Mouse (Mus musculus) lung, embryonic 16.5 days (tissue): ENCODE results near the gene Tcf12. TPM values are rescaled to one million over a fixed set of nuclear protein-coding genes. Genes with fewer than 3 reads are reported as not detected.

Experiments used
- ATAC-seq: fragments of 200-750 bp; cut with Nextera tagmentation; 2 replicates; pipeline ENCODE4 v1.8.0; 2017; ENCODE audit warnings: low read depth, mild to moderate bottlenecking, moderate library complexity
- H3K27ac ChIP-seq: fragments of 300-500 bp; sonication (generic); 2 replicates; pipeline ENCODE4 v1.5.1; 2014; ENCODE audit warnings: mild to moderate bottlenecking, control low read depth, low read length
- H3K27me3 ChIP-seq: fragments of 300-500 bp; sonication (generic); 2 replicates; pipeline ENCODE4 v1.6.1; 2014; ENCODE audit warnings: low read depth, low read length, mixed read lengths; ENCODE audit not compliant: control insufficient read depth, insufficient read depth
- H3K36me3 ChIP-seq: fragments of 300-500 bp; sonication (generic); 2 replicates; pipeline ENCODE4 v1.6.1; 2014; ENCODE audit warnings: low read length; ENCODE audit not compliant: control insufficient read depth, insufficient read depth
- H3K4me1 ChIP-seq: fragments of 300-500 bp; sonication (generic); replicated peaks from 2 replicates; pipeline ENCODE4 v1.6.1; 2014; ENCODE audit warnings: low read length, mixed read lengths; ENCODE audit not compliant: control insufficient read depth, insufficient read depth
- H3K4me2 ChIP-seq: fragments of 300-500 bp; sonication (generic); 2 replicates; pipeline ENCODE4 v1.6.1; 2014; ENCODE audit warnings: low read depth, low read length, control low read depth
- H3K4me3 ChIP-seq: fragments of 300-500 bp; sonication (generic); 2 replicates; pipeline ENCODE4 v1.5.1; 2014; ENCODE audit warnings: mild to moderate bottlenecking, low read length, control low read depth
- H3K9ac ChIP-seq: fragments of 300-500 bp; sonication (generic); 2 replicates; pipeline ENCODE4 v1.6.1; 2014; ENCODE audit warnings: low read length, control low read depth
- H3K9me3 ChIP-seq: fragments of 300-500 bp; sonication (generic); 2 replicates; pipeline ENCODE4 v1.6.1; 2016; ENCODE audit warnings: low read length; ENCODE audit not compliant: control insufficient read depth
- WGBS: fragments of 180-500 bp; shearing (Covaris S2); extraction: QIAGEN DNeasy Blood & Tissue Kit; methylation state at CpG from one replicate; pipeline ENCODE4 v1.1.7; 2014; 5-methylcytosine and 5-hydroxymethylcytosine counted together
- polyA plus RNA-seq: library from polyadenylated mRNA; unstranded; fragments of >200 nt; fragmentation: Nextera tagmentation; extraction: Ambion mirVana; gene quantifications from 2 replicates; pipeline ENCODE4 v1.2.1, GENCODE M21; 2015

The Tcf12 gene
- polyA plus RNA-seq, 1 experiment from 2014 or later, result 60.4 TPM

- no peaks in the 10 kb centered on the region for H3K27me3 ChIP-seq
- no peak overlapping the region for H3K4me2 ChIP-seq
- peaks cover 30% of the 10 kb centered on the region for H3K4me1 ChIP-seq
- 75% methylated on average over 1 of the region's 1 CpGs for WGBS
- 0 out of 2 replicates have a peak, but pooled peaks cover 2% of the 10 kb centered on the region for H3K36me3 ChIP-seq
- ATAC-seq, result no peak
- no peaks in the 10 kb centered on the region for H3K9me3 ChIP-seq
- no peak overlapping the region for H3K4me3 ChIP-seq
- H3K9ac ChIP-seq, result no peak overlapping the region
- no peak overlapping the region for H3K27ac ChIP-seq
Observed at GRCm38 (mm10) chr9:71952621-71953076, 159.0 kb downstream of the Tcf12 start.

- WGBS, result 46% methylated on average over 2 of the region's 2 CpGs
Observed at GRCm38 (mm10) chr9:71951926-71952325, 159.7 kb downstream of the Tcf12 start.

GRCm38 (mm10) chr9:71951341-71951740, 160.3 kb downstream of the Tcf12 start:
- H3K27ac ChIP-seq, result no peak overlapping the region
- H3K9ac ChIP-seq, result no peak overlapping the region
- H3K4me1 ChIP-seq, result peaks cover 22% of the 10 kb centered on the region
- H3K36me3 ChIP-seq, result 0 out of 2 replicates have a peak, but pooled peaks cover 3% of the 10 kb centered on the region
- H3K27me3 ChIP-seq, result no peaks in the 10 kb centered on the region
- H3K9me3 ChIP-seq, result no peaks in the 10 kb centered on the region
- H3K4me3 ChIP-seq, result no peak overlapping the region
- no peak overlapping the region for H3K4me2 ChIP-seq
- ATAC-seq, result no peak
- WGBS, result 59% methylated on average over 4 of the region's 4 CpGs

More at GRCm38 (mm10) chr9:71951926-71952325, 159.7 kb downstream of the Tcf12 start:
- H3K4me2 ChIP-seq, result no peak overlapping the region
- no peaks in the 10 kb centered on the region for H3K27me3 ChIP-seq
- no peak overlapping the region for H3K9ac ChIP-seq
- ATAC-seq, result no peak
- peaks cover 25% of the 10 kb centered on the region for H3K4me1 ChIP-seq
- H3K4me3 ChIP-seq, result no peak overlapping the region
- H3K9me3 ChIP-seq, result no peaks in the 10 kb centered on the region
- no peak overlapping the region for H3K27ac ChIP-seq
- H3K36me3 ChIP-seq, result 0 out of 2 replicates have a peak, but pooled peaks cover 3% of the 10 kb centered on the region

DNA sequence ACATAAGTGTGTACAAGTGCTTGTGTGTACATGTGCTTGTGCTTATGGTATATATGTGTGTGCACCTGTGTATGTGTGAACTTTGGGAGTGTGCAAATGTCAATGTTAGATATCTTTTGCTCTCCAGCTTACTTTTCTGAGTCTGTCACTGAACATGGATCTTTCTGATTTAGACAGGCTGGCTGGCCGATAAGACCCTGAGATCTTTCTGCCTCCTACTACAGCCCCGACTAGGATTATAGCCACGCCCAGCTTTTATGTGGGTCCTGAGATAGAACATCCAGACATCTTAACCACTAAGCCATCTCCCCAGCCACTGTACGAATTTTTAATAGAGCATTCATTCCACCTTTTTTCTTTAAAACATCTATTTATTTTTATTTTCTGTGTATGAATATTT, 166.9 kb downstream of the Tcf12 start:
- Histone ChIP-seq H3K27ac (no peak overlapping the region), H3K4me3 (no peak overlapping the region), H3K9me3 (no peaks in the 10 kb centered on the region), H3K27me3 (no peaks in the 10 kb centered on the region), H3K4me2 (no peak overlapping the region), H3K9ac (no peak overlapping the region), H3K36me3 (0 out of 2 replicates have a peak, but pooled peaks cover 3% of the 10 kb centered on the region), H3K4me1 (0 out of 2 replicates have a peak, but pooled peaks cover 2% of the 10 kb centered on the region)
- 78% methylated on average over 4 of the region's 4 CpGs for WGBS
- ATAC-seq, result no peak

GRCm38 (mm10) chr9:71942424-71942823, 169.2 kb downstream of the Tcf12 start:
- ATAC-seq, result 0 out of 2 replicates have a peak, but pooled peaks have one; percentile 20
- Histone ChIP-seq H3K4me1 (0 out of 2 replicates have a peak, but pooled peaks cover 2% of the 10 kb centered on the region), H3K4me3 (no peak overlapping the region), H3K36me3 (no peaks in the 10 kb centered on the region), H3K9ac (no peak overlapping the region), H3K4me2 (no peak overlapping the region), H3K27ac (no peak overlapping the region), H3K27me3 (no peaks in the 10 kb centered on the region), H3K9me3 (no peaks in the 10 kb centered on the region)

DNA sequence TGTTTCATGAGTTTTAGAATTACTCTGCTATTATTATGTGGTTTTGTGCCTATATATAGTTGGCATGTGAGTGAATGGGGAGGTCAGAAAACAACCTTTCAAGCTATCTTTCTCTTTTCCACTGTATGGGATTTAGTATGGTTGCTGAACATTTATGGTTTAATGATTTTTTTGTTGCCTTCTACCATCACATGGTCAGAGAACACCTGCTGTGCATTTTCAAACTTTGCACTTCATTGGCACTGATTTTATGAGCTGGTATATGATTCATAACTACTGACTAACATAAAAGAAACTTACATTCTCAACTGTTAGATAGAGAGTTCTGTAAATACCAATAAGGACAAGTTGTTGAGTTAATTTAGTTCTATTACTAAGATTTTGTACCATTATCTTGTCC, 171.7 kb downstream of the Tcf12 start:
- H3K27me3 ChIP-seq, result no peaks in the 10 kb centered on the region
- no peak for ATAC-seq
- no peak overlapping the region for H3K9ac ChIP-seq
- no peak overlapping the region for H3K27ac ChIP-seq
- H3K4me3 ChIP-seq, result no peak overlapping the region
- H3K9me3 ChIP-seq, result no peaks in the 10 kb centered on the region
- 0 out of 2 replicates have a peak, but pooled peaks cover 2% of the 10 kb centered on the region for H3K4me1 ChIP-seq
- H3K4me2 ChIP-seq, result no peak overlapping the region
- no peaks in the 10 kb centered on the region for H3K36me3 ChIP-seq

DNA sequence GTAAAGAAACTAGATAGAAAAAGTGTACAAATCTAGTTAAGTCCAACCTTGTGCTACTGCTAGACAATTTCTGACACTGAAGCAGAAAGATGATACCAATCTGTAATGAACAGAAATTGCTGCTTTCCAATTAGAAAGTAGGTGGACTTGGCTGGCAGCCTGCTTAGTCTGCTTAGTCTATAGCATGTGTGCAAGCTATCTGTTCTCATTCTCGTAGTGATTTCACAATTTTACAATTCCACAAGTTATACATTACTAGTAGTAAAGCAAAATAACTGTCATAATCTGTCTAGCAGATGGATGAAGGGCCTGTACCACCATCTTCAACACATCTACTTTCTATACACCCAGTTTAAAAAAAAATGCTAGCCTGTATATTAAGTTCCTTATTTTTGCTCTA, 175.5 kb downstream of the Tcf12 start:
- H3K9me3 ChIP-seq, result no peaks in the 10 kb centered on the region
- no peak overlapping the region for H3K4me3 ChIP-seq
- H3K4me2 ChIP-seq, result no peak overlapping the region
- no peak overlapping the region for H3K9ac ChIP-seq
- H3K4me1 ChIP-seq, result no peaks in the 10 kb centered on the region
- no peak overlapping the region for H3K27ac ChIP-seq
- H3K36me3 ChIP-seq, result no peaks in the 10 kb centered on the region
- WGBS, result 57% methylated on average over 1 of the region's 1 CpGs
- ATAC-seq, result no peak
- no peaks in the 10 kb centered on the region for H3K27me3 ChIP-seq

GRCm38 (mm10) chr9:71934833-71935232, 176.8 kb downstream of the Tcf12 start:
- H3K9ac ChIP-seq, result no peak overlapping the region
- no peak overlapping the region for H3K4me2 ChIP-seq
- no peak overlapping the region for H3K4me3 ChIP-seq
- WGBS, result 69% methylated on average over 3 of the region's 3 CpGs
- no peaks in the 10 kb centered on the region for H3K4me1 ChIP-seq
- no peaks in the 10 kb centered on the region for H3K36me3 ChIP-seq
- no peak for ATAC-seq
- H3K27me3 ChIP-seq, result no peaks in the 10 kb centered on the region
- no peak overlapping the region for H3K27ac ChIP-seq
- H3K9me3 ChIP-seq, result no peaks in the 10 kb centered on the region

- no peak for ATAC-seq
Observed at GRCm38 (mm10) chr9:71931965-71932364, 179.7 kb downstream of the Tcf12 start.

DNA sequence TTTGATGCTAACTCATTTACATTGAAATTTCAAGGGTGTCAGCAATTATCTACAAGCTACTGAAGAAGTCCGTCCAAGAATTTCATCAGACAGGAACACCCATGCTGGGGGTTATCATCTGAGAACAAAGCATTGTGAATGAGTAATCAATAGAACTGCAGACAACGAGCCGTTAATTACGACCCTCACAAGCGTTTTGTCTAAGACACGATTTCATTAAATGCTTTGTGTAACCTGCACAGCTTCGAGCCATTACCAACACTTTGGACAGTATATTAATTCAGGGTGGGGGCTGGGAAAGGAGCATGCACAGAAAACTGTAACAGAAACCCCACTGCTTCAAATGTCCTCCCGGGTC, 180.3 kb downstream of the Tcf12 start:
- Histone ChIP-seq H3K27me3 (no peaks in the 10 kb centered on the region), H3K4me2 (no peak overlapping the region), H3K4me1 (no peaks in the 10 kb centered on the region), H3K27ac (no peak overlapping the region), H3K36me3 (no peaks in the 10 kb centered on the region), H3K9ac (no peak overlapping the region), H3K4me3 (no peak overlapping the region), H3K9me3 (no peaks in the 10 kb centered on the region)
- 59% methylated on average over 8 of the region's 8 CpGs for WGBS
- no peak for ATAC-seq

More at GRCm38 (mm10) chr9:71931965-71932364, 179.7 kb downstream of the Tcf12 start:
- Histone ChIP-seq H3K9me3 (no peaks in the 10 kb centered on the region), H3K4me3 (no peak overlapping the region), H3K36me3 (no peaks in the 10 kb centered on the region), H3K9ac (no peak overlapping the region), H3K4me1 (no peaks in the 10 kb centered on the region), H3K27me3 (no peaks in the 10 kb centered on the region), H3K27ac (no peak overlapping the region), H3K4me2 (no peak overlapping the region)
